Mouse (Mus musculus) heart, postnatal 0 days (tissue): Measurements from ENCODE around the gene D10Jhu81e. TPM values are rescaled to one million over a fixed set of nuclear protein-coding genes. Genes with fewer than 3 reads are reported as not detected.

Source experiments
- ATAC-seq: fragments of 200-750 bp; cut with Nextera tagmentation; 2 replicates; pipeline ENCODE4 v1.8.0; 2017; ENCODE audit warnings: low read depth, moderate number of reproducible peaks, moderate library complexity; ENCODE audit not compliant: insufficient read depth
- DNase-seq: peaks from one replicate; pipeline ENCODE4 v3.0.0-alpha.2; 2016; ENCODE audit warnings: low spot score
- H3K27ac ChIP-seq: fragments of 300-500 bp; sonication (generic); 2 replicates; pipeline ENCODE4 v1.5.1; 2014; ENCODE audit warnings: low read depth, mild to moderate bottlenecking
- H3K27me3 ChIP-seq: fragments of 300-500 bp; sonication (generic); 2 replicates; pipeline ENCODE4 v1.6.1; 2014; ENCODE audit warnings: low read length, mixed read lengths; ENCODE audit not compliant: control insufficient read depth, insufficient read depth
- H3K36me3 ChIP-seq: fragments of 300-500 bp; sonication (generic); replicated peaks from 2 replicates; pipeline ENCODE4 v1.6.1; 2014; ENCODE audit warnings: low read length, mixed read lengths; ENCODE audit not compliant: control insufficient read depth, insufficient read depth
- H3K4me1 ChIP-seq: fragments of 300-500 bp; sonication (generic); 2 replicates; pipeline ENCODE4 v1.6.1; 2014; ENCODE audit warnings: antibody characterized with exemption; ENCODE audit not compliant: control insufficient read depth, insufficient read depth
- H3K4me2 ChIP-seq: fragments of 300-500 bp; sonication (generic); 2 replicates; pipeline ENCODE4 v1.6.1; 2014; ENCODE audit warnings: low read depth, mild to moderate bottlenecking, low read length, moderate library complexity
- H3K4me3 ChIP-seq: fragments of 300-500 bp; sonication (generic); 2 replicates; pipeline ENCODE4 v1.5.1; 2014; ENCODE audit warnings: low read depth, low read length
- H3K9ac ChIP-seq: fragments of 300-500 bp; sonication (generic); replicated peaks from 2 replicates; pipeline ENCODE4 v1.6.1; 2014; ENCODE audit warnings: low read depth, low read length, mixed read lengths
- H3K9me3 ChIP-seq: fragments of 300-500 bp; sonication (generic); replicated peaks from 2 replicates; pipeline ENCODE4 v1.6.1; 2016; ENCODE audit warnings: low read length; ENCODE audit not compliant: control insufficient read depth
- CTCF ChIP-seq: IDR thresholded peaks from 2 replicates; pipeline ENCODE4 v1.5.1; 2016; ENCODE audit warnings: antibody characterized with exemption, control low read depth, low read depth
- EP300 ChIP-seq: IDR thresholded peaks from 2 replicates; pipeline ENCODE4 v1.6.1; 2016; ENCODE audit warnings: antibody characterized with exemption, low read depth
- WGBS: fragments of 180-500 bp; shearing (Covaris S2); extraction: QIAGEN DNeasy Blood & Tissue Kit; methylation state at CpG from one replicate; pipeline ENCODE4 v1.1.7; 2014; 5-methylcytosine and 5-hydroxymethylcytosine counted together
- polyA plus RNA-seq: library from polyadenylated mRNA; unstranded; fragments of >200 nt; fragmentation: Nextera tagmentation; extraction: Ambion mirVana; gene quantifications from 2 replicates; pipeline ENCODE4 v1.2.1, GENCODE M21; 2015
- total RNA-seq: library from RNA; depleted of rRNA; stranded (reverse); fragments of >200 nt; gene quantifications from 2 replicates; pipeline ENCODE4 v1.2.3, GENCODE M21; 2014; ENCODE audit warnings: low replicate concordance; rRNA removed

The D10Jhu81e gene
- total RNA-seq (438 and 442 TPM in 2 replicates), polyA plus RNA-seq (87.9 and 92.0 TPM in 2 replicates)

DNA sequence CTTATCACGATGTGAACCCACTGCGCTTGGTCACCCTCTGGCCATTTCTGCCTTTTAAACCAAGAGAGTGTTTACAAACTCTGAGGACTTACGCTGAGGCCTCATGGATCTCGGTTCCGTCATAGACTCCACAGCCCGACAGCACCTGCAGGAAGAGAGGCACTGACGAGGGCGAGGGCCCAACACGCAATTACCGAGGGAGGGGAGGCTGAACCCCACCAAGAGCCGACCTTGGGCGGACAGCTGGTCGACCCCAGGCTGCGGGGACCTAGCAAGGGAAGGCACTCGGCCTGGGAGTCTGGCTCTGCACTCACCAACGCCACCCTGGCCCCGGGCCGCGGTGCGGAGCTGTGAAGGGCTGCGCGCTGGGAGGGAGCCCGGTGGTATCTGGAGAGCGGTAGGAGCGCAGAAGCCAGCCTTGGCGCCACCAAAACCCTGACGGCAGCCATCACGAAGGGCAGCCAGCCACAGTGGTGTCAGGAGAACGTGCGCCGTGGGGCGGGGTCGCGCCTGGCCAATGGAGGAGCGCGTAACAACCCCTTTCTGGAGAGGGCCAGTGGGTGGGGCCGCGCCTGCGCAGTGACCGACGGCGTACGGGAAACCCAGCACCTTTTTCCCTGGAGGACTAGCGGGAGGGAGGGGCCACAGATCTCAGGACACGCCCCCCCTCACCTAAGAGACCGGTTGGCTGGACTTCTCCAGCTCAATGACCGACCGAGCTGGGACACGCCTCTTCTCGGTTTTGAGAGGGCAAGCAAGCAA, at the start of gene D10Jhu81e:
TSS of gene D10Jhu81e (minus strand) at position 502 of the 762 bp plus-strand sequence.
- under 1% methylated on average over 50 of the region's 50 CpGs for WGBS
- Histone ChIP-seq H3K36me3 (peaks cover 70% of the 10 kb centered on the region), H3K9ac (peak within 1 kb of the TSS; percentile 79), H3K4me1 (peaks cover 11% of the 10 kb centered on the region; the same call in 1 of the 2 replicates), H3K27ac (peak within 1 kb of the TSS; percentile 86), H3K4me3 (peak within 1 kb of the TSS; percentile 79), H3K27me3 (no peaks in the 10 kb centered on the region), H3K4me2 (peak within 1 kb of the TSS; percentile 87), H3K9me3 (no peaks in the 10 kb centered on the region)
- peak; percentile 98 for ATAC-seq
- no peak for TF ChIP-seq EP300
- TF ChIP-seq CTCF, result no peak
- DNase-seq, result peak; percentile 95

DNA sequence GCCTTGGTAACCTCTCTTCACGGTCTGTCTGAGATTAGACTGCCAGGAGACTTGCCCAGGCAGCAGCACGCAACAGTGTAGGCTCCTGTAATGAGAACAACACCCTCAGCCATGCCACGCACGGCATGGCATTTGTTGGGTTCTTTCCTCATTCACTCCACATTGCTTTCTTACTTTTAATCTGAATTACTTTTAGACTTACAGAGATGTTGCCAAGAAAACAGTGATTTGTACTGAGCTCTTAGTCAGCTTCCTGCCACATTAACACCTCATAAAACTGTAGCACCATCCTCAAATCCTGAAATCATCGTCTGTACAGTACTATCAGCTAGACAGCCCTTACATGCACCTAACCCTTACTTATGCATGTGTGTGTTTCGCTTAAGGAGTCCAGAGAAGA, 49.0 kb upstream of the D10Jhu81e start:
- H3K27ac ChIP-seq, result no peak overlapping the region
- no peak overlapping the region for H3K9ac ChIP-seq
- no peak overlapping the region for H3K4me3 ChIP-seq
- no peak for DNase-seq
- WGBS, result 81% methylated on average over 6 of the region's 6 CpGs
- no peaks in the 10 kb centered on the region for H3K9me3 ChIP-seq
- H3K36me3 ChIP-seq, result peaks cover 75% of the 10 kb centered on the region
- no peak for ATAC-seq
- H3K27me3 ChIP-seq, result no peaks in the 10 kb centered on the region
- TF ChIP-seq EP300 (no peak), CTCF (no peak)
- no peak overlapping the region for H3K4me2 ChIP-seq
- no peaks in the 10 kb centered on the region for H3K4me1 ChIP-seq

DNA sequence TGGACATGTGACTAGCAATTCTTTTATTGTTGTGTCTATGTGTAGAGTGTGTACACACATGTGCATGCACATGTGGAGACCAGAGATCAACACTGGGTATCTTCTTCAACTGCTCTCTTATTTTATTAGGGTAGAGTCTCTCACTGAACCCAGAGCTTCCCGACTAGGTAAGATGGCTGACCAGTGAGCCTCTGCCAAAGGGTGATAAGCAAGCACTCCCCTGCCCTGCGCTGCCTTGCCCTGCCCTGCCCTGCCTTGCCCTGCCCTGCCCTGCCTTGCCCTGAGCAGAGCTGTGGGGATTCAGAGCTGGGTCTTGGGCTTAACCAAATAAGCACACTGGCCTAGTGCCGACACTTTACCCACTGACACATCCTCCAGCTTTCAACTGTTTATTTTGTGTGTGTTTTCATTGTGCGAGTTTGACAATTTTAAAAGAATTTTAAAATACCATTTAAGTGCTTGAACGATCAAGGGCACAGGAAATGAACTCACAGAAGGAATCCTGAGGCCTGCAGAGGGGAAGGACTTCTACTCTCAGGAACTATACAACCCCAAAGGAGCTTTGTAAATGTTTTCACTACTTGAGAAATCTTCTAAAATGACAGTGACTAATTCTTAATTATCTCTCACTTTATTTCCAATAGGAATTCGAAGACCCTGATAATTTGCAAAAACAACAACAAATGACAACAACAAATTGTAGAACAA, 46.9 kb upstream of the D10Jhu81e start:
- Histone ChIP-seq H3K4me2 (no peak overlapping the region), H3K9me3 (no peaks in the 10 kb centered on the region), H3K9ac (no peak overlapping the region), H3K27ac (no peak overlapping the region), H3K4me1 (no peaks in the 10 kb centered on the region), H3K4me3 (no peak overlapping the region), H3K27me3 (no peaks in the 10 kb centered on the region), H3K36me3 (peaks cover 88% of the 10 kb centered on the region)
- 80% methylated on average over 6 of the region's 6 CpGs for WGBS
- ATAC-seq (no peak), DNase-seq (no peak)
- TF ChIP-seq EP300 (no peak), CTCF (no peak)

DNA sequence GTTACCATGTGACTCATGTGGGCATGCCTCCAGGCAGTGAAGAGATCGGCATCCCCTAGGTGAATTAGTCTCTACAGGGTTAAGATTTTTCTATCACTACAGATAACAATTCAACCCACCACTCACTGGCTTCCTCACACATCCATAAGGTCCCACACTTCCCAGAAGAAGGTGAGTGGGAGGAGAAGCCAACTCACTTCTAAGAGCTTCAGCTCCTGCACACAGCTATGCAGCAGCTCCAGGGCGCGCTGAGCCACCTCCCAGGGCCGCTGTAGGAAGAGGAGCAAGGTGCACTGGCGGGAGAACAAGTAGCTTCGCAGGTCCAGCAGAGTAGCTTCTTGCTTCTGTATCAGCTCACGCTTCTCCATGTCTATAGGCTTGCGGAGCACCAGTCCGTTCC, 44.8 kb upstream of the D10Jhu81e start:
- Histone ChIP-seq H3K36me3 (peaks cover 92% of the 10 kb centered on the region), H3K27ac (no peak overlapping the region), H3K9me3 (no peaks in the 10 kb centered on the region), H3K4me3 (no peak overlapping the region), H3K4me1 (no peaks in the 10 kb centered on the region), H3K4me2 (no peak overlapping the region), H3K9ac (no peak overlapping the region), H3K27me3 (no peaks in the 10 kb centered on the region)
- DNase-seq (no peak), ATAC-seq (no peak)
- TF ChIP-seq CTCF (no peak), EP300 (no peak)
- WGBS, result 93% methylated on average over 9 of the region's 9 CpGs

DNA sequence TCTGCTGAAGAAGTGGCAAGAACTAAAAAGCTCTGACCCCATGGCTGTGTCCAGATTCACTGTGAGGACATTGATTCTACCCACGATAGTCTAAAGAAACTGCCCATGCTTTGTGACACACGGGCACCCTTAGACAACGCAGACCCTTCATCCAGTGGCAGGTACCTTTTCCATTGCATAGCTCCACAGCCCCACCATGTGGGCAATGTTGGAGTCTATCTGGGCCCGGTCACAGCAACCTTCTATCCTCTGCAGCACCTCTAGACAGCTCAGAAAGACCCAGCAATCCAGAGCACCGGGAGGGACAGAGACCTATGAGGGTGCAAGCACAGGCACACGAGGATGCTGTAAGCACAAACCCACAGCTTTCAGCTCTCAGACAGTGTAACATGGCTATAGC, 41.7 kb upstream of the D10Jhu81e start:
- TF ChIP-seq CTCF, result peak; percentile 30
- TF ChIP-seq EP300, result no peak
- H3K27ac ChIP-seq, result no peak overlapping the region
- H3K4me1 ChIP-seq, result no peaks in the 10 kb centered on the region
- no peak for ATAC-seq
- no peaks in the 10 kb centered on the region for H3K9me3 ChIP-seq
- no peak overlapping the region for H3K4me3 ChIP-seq
- H3K4me2 ChIP-seq, result no peak overlapping the region
- no peak overlapping the region for H3K9ac ChIP-seq
- 65% methylated on average over 6 of the region's 6 CpGs for WGBS
- DNase-seq, result no peak
- H3K36me3 ChIP-seq, result peaks cover 93% of the 10 kb centered on the region
- no peaks in the 10 kb centered on the region for H3K27me3 ChIP-seq
